Mouse (Mus musculus): ENCODE results near the gene Mmp21. TPM values are rescaled to one million over a fixed set of nuclear protein-coding genes. Genes with fewer than 3 reads are reported as not detected.
"Not testable (repeated sequence)": the region's sequence is repeated elsewhere in the genome, so short reads cannot be mapped to it uniquely, and the experiment has no call there.

The Mmp21 gene
- total RNA-seq (2021), result not detected
- long read RNA-seq, experiment 1, result 0 reads
- long read RNA-seq, experiment 2, result 0 reads

DNA sequence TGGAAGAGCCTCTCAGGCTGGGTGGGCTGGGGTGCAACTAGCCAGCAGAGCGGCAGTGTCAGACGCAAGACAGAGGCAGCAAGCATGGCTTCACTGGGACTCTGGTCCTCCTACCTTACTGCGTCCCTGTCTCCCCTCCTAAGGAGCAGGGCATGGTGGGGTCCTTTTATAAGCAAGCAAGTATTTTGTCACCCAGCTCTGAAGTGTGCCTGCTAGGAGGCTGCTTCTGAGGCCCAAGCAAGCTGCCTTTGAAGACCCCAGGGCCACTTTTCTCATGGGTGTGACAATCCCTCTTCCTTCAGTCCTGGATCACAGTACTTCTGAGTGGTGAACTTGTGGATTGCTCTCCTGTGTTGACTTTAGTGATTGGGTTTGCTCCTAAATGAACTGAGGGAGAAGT is at the start of gene Mmp21:
Gene Mmp21, minus strand, starts transcription at position 101 of the 400 bp plus-strand sequence.
- DNase-seq (ENCODE audit: low spot score), result no peak

DNA sequence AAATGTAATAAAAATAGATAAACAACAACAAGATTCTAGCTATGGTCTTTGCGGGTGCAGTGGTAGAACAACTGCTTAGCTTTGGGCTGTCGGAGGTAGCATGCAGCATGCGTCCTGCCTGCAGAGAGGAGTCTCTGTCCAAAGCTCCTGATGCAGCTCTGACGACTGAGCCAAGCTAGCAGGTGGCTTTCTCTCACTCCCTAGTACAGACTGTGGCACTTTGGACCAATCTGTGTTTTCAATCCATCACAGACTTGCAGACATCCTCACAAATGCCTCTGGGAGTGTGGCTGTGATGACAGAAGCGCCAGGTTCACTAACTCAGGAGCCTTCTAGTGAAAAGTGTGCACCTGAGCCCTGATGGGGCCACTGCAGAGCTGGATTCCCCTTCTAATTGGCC is 49.5 kb upstream of the Mmp21 start:
- DNase-seq (ENCODE audit: low spot score), result no peak

DNA sequence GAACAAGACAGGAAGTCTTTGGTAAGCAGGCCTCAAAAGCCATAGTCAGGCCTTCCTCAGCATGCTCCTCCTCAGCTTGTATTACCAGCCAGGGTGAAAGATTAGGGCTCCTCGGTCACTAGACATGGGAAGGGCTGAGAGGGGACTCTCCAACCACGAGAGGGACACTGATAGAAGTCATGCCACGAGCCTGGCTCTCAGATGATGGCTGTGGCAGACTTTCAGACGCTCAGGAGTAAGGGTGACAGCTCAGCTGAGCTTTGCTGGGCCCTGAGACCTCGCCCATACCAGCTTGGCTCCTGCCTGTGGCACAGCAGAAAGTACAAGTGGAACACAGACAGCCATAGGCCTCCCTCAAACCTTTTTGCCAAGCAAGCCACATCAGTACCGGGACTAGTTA is 47.2 kb upstream of the Mmp21 start:
- DNase-seq (ENCODE audit: low spot score), result no peak

DNA sequence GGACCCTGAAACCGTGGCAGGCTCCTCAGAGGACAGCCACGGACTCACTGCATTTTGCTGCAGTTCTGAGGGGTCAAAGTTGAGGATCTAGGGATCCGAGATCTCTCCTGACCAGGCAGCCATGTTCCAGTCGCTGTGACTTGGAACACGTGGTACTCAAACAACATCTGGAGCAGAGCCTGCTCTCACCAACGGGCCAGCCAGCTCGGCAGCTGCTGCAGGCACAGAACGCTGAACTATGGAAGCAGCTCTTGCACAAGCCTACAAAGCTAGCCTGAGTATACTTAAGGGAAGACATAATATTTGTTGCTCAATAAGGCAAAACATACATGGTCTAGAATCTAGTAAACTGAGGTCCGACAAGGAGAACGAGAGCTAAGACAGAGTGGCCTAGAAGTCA is 45.7 kb upstream of the Mmp21 start:
- no peak for DNase-seq (ENCODE audit: low spot score)

DNA sequence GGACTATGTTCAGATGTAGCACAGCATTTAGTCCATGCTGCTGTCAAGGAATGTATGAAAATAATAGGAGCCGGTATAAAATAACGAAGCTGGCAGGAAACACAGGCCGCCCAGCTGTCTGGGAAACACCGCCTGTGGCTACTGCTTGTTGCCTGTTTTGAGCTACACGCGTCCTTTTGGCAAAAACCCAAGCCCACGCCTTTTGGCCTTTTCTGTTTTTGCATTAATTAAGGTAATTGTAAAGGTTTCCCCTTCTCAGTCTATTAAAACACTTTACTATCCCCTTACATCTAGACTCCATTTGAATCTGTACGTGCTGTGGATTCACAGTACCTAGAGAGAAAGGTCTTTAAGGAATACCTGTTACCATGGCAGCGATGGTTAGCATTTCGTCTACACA is 45.0 kb upstream of the Mmp21 start:
- no peak for DNase-seq (ENCODE audit: low spot score)

DNA sequence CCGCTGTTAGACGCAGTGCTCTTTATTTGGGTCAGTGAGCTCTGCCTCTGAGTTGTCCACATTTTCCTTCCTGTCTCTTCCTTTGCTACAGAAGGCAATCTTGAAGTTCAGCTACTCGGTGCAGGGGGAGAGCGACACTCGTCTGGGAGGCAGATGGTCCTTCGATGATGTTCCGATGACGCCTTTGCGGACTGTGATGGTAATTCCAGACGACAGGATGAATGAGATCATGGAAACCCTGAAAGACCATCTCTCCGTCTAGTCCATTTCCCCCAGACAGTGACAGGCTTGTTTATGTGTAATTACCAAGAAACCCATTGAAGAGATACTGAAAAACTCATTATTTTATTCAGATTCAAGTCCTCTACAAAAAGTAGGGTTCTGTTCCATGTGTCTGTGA is 40.8 kb upstream of the Mmp21 start:
- no peak for DNase-seq (ENCODE audit: low spot score)

- DNase-seq (ENCODE audit: low spot score), result no peak
Observed at GRCm38 (mm10) chr7:133718580-133718979, 38.7 kb upstream of the Mmp21 start.

DNA sequence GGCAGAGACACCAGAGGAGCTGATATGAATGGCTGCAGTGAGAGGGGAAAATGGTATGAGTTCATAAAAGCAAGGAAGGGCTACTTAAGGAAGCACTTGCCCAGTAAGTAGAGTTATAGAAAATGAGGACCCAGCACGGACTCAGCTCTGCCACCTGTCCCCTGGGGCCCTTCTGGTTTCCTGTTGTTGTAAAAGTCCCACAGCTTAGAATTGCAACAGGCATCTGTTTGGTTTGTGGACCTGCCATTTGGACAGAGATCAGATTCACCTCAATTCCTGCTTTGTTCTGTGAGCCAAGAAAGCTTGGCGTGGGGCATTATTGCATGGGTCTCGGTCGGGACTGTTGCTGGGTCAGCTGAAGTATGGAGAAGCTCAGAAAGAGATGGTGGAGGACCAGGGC is 35.5 kb upstream of the Mmp21 start:
- no peak for DNase-seq (ENCODE audit: low spot score)

GRCm38 (mm10) chr7:133707301-133707700 is 27.4 kb upstream of the Mmp21 start:
- DNase-seq (ENCODE audit: low spot score), result no peak

DNA sequence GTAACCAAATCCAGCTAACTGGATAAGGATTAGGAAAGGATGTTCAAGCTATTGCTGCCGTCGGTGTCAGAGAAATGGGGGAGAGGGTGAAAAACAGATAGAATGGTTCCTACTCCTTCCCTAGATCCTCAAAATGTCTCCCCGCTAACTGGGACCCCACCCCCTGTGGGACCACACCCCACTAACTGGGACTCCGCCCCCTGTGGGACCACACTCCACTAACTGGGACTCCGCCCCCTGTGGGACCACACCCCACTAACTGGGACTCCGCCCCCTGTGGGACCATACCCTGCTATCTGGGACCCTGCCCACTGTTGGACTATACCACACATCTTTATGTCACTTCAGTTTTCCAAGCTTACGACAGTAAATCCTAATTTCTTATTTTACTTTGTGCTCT is 24.0 kb upstream of the Mmp21 start:
- DNase-seq (ENCODE audit: low spot score), result no peak

- no peak for DNase-seq (ENCODE audit: low spot score)
Observed at GRCm38 (mm10) chr7:133702333-133702732, 22.5 kb upstream of the Mmp21 start.

DNA sequence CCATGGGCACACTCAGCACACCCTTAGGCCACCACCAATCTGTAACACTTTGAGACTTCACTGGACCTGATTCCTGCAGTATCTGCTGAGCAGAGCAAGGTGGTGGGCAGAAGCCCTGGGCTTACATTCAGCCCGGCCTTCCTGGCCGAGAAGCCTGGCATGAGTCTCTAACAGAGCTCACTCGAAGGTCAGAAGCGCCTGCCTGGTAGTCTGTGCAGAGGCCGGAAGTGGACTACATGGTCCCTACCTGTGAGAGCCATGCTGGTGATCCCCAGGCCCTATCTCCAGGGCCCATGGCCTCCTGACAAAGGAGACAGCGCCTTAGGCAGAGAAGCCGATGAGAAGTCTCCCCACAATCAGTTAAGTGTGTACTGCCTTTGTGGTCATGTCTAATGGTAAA is 21.5 kb upstream of the Mmp21 start:
- no peak for DNase-seq (ENCODE audit: low spot score)

GRCm38 (mm10) chr7:133699885-133700284 is 20.0 kb upstream of the Mmp21 start:
- DNase-seq (ENCODE audit: low spot score), result no peak

DNA sequence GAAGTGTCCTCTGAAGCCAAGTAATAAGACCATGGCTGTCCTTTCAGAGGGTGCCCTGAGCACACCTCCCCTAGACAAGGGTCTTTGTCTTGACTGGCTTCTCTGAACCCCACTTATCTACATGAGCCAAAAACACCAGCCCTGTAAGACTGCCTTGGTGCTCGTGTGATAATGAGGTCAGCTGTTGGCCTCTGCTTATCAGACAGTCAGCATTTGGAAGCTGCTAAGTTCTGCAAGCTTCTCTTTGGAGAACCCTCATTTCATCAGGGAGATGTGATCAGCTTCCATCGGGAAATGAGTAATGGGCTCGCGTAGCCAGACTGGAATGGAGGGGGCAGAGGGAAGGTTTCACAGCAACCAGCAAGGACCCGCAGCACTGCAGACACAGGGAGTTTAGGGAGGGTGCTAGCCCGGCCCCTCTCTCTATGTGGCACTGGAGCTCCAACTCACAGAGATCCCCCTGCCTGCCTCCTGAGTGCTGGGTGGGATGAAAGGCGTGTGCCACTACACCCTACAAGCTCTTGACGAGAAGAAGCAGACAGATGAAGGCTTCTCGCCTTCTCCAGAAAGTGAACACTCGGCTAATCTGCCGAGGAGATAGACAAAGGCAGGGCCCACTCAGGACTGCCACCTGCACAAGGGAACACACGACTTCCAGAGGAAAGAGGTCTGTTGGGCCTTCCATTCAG is 18.3 kb upstream of the Mmp21 start:
- DNase-seq (ENCODE audit: low spot score), result no peak

- not testable (repeated sequence) for DNase-seq (ENCODE audit: low spot score)
Observed at GRCm38 (mm10) chr7:133685644-133686043, 5.8 kb upstream of the Mmp21 start.

- DNase-seq (ENCODE audit: low spot score), result no peak
Observed at GRCm38 (mm10) chr7:133684701-133685100, 4.8 kb upstream of the Mmp21 start.

DNA sequence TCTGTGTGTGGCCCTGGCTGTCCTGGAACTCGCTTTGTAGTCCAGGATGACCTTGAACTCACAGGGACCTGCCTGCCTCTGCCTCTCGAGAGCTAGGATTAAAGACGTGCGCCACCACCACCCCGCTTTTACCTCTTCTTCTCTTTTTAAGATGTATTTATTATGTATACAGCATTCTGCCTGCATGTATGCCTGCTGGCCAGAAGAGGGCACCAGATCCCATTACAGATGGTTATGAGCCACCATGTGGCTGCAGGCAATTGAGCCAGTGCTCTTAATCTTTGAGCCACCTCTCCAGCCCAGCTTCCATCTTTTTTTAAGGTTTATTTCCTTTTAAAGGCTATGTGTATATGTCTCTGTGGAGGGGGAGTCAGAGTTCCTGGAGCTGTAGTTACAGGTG is 4.2 kb upstream of the Mmp21 start:
- DNase-seq (ENCODE audit: low spot score), result no peak

GRCm38 (mm10) chr7:133683626-133684025 is 3.8 kb upstream of the Mmp21 start:
- DNase-seq (ENCODE audit: low spot score), result no peak

DNA sequence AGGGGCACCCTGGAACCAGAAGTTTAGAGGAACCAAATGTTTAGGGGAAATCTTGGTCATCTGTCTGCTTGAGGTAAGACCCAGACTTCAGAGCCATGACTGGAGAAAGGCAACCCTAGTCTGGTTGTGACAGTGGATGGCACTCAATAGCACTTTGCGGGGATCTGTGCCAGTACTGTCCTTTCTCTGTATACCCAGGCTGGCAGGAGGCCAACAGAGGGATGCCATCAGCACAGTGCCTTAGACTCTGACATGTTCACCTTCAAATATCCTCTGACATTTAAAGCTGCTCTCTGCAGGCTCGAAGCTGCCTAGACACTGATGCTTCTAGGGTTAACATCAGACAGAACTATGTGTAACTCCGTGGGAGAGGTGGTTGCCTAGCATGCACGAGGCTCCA is 422 bp downstream of the Mmp21 start:
- no peak for DNase-seq (ENCODE audit: low spot score)

DNA sequence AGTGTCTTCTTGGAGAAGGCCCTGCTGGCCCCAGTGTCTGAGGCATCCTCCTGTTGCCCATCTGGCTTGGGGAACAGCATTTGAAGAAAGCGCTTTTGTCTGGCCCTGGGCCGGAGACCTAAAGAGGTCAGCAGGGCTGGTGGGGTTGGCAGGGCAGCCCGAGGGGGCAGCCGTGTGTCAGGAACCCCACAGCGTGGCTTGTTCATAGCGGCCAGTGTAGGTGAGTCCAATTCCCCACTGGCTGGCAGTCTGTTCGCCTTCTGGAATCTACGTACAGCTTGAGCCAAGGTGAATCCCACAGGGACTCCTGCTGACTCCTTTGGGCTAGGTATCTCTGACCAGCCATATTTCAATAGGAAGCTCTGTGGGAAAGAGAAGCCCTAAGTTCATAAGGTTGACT is 1.1 kb downstream of the Mmp21 start:
- no peak for DNase-seq (ENCODE audit: low spot score)

GRCm38 (mm10) chr7:133676002-133676401 is 3.9 kb downstream of the Mmp21 start:
- no peak for DNase-seq (ENCODE audit: low spot score)

- DNase-seq (ENCODE audit: low spot score), result no peak
Observed at GRCm38 (mm10) chr7:133670846-133671245, 9.0 kb downstream of the Mmp21 start.

DNA sequence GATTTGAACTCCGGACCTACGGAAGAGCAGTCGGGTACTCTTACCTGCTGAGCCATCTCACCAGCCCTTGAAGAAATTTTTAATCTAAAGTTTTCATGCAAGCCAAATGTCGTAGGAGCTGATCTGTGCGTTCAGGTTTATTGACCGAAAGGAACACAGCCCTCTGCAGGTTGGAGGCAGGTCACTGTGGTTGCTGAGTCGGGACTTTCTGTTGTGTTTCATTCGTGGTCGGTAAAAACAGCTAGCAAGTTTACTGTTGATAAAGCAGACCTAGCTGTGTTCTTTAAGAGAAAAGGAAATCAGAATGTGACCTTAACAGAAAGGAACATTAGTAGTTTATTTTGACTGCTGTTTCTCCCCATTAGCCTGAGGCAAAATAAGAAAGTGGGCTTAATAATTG is 9.9 kb downstream of the Mmp21 start:
- no peak for DNase-seq (ENCODE audit: low spot score)

- DNase-seq (ENCODE audit: low spot score), result peak; percentile 5
Observed at GRCm38 (mm10) chr7:133669071-133669470, 10.8 kb downstream of the Mmp21 start.
